Mouse (Mus musculus) heart, postnatal 0 days (tissue): ENCODE measurements around the gene Grm4. TPM values are rescaled to one million over a fixed set of nuclear protein-coding genes. Genes with fewer than 3 reads are reported as not detected.

Experiments used
- ATAC-seq: fragments of 200-750 bp; cut with Nextera tagmentation; 2 replicates; pipeline ENCODE4 v1.8.0; 2017; ENCODE audit warnings: low read depth, moderate number of reproducible peaks, moderate library complexity; ENCODE audit not compliant: insufficient read depth
- DNase-seq: peaks from one replicate; pipeline ENCODE4 v3.0.0-alpha.2; 2016; ENCODE audit warnings: low spot score
- H3K27ac ChIP-seq: fragments of 300-500 bp; sonication (generic); 2 replicates; pipeline ENCODE4 v1.5.1; 2014; ENCODE audit warnings: low read depth, mild to moderate bottlenecking
- H3K27me3 ChIP-seq: fragments of 300-500 bp; sonication (generic); 2 replicates; pipeline ENCODE4 v1.6.1; 2014; ENCODE audit warnings: low read length, mixed read lengths; ENCODE audit not compliant: control insufficient read depth, insufficient read depth
- H3K36me3 ChIP-seq: fragments of 300-500 bp; sonication (generic); replicated peaks from 2 replicates; pipeline ENCODE4 v1.6.1; 2014; ENCODE audit warnings: low read length, mixed read lengths; ENCODE audit not compliant: control insufficient read depth, insufficient read depth
- H3K4me1 ChIP-seq: fragments of 300-500 bp; sonication (generic); 2 replicates; pipeline ENCODE4 v1.6.1; 2014; ENCODE audit warnings: antibody characterized with exemption; ENCODE audit not compliant: control insufficient read depth, insufficient read depth
- H3K4me2 ChIP-seq: fragments of 300-500 bp; sonication (generic); 2 replicates; pipeline ENCODE4 v1.6.1; 2014; ENCODE audit warnings: low read depth, mild to moderate bottlenecking, low read length, moderate library complexity
- H3K4me3 ChIP-seq: fragments of 300-500 bp; sonication (generic); 2 replicates; pipeline ENCODE4 v1.5.1; 2014; ENCODE audit warnings: low read depth, low read length
- H3K9ac ChIP-seq: fragments of 300-500 bp; sonication (generic); replicated peaks from 2 replicates; pipeline ENCODE4 v1.6.1; 2014; ENCODE audit warnings: low read depth, low read length, mixed read lengths
- H3K9me3 ChIP-seq: fragments of 300-500 bp; sonication (generic); replicated peaks from 2 replicates; pipeline ENCODE4 v1.6.1; 2016; ENCODE audit warnings: low read length; ENCODE audit not compliant: control insufficient read depth
- CTCF ChIP-seq: IDR thresholded peaks from 2 replicates; pipeline ENCODE4 v1.5.1; 2016; ENCODE audit warnings: antibody characterized with exemption, control low read depth, low read depth
- EP300 ChIP-seq: IDR thresholded peaks from 2 replicates; pipeline ENCODE4 v1.6.1; 2016; ENCODE audit warnings: antibody characterized with exemption, low read depth
- WGBS: fragments of 180-500 bp; shearing (Covaris S2); extraction: QIAGEN DNeasy Blood & Tissue Kit; methylation state at CpG from one replicate; pipeline ENCODE4 v1.1.7; 2014; 5-methylcytosine and 5-hydroxymethylcytosine counted together
- polyA plus RNA-seq: library from polyadenylated mRNA; unstranded; fragments of >200 nt; fragmentation: Nextera tagmentation; extraction: Ambion mirVana; gene quantifications from 2 replicates; pipeline ENCODE4 v1.2.1, GENCODE M21; 2015
- total RNA-seq: library from RNA; depleted of rRNA; stranded (reverse); fragments of >200 nt; gene quantifications from 2 replicates; pipeline ENCODE4 v1.2.3, GENCODE M21; 2014; ENCODE audit warnings: low replicate concordance; rRNA removed

Grm4 gene
- total and polyA plus RNA-seq, 2 experiments from 2014 or later = 0.03 TPM; not detected in 1

DNA sequence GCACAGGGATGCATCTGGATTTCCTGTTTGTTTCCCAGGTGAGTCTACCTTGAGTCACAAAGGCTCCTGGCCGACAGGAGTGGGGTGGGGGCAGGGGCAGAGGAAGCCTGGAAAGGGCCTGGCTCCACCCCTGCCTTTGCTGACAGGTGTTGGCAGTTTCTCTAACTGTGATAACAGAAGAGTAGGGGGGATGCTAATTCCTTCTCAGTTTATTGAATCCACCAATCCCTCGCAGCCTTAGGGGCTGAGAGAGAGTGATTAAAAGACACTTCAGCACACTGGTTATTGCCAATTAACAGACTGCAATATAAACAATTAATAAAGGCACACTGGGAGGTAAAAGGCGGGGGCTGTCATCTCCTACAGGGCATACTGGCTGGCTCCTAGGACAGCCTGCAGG, 142.2 kb downstream of the Grm4 start:
- no peak overlapping the region for H3K4me2 ChIP-seq
- no peak for DNase-seq
- H3K27me3 ChIP-seq = 0 out of 2 replicates have a peak, but pooled peaks cover 3% of the 10 kb centered on the region
- WGBS = 25% methylated on average over 3 of the region's 3 CpGs
- ATAC-seq = no peak
- no peaks in the 10 kb centered on the region for H3K4me1 ChIP-seq
- TF ChIP-seq EP300 (no peak), CTCF (no peak)
- no peak overlapping the region for H3K9ac ChIP-seq
- H3K4me3 ChIP-seq = no peak overlapping the region
- no peak overlapping the region for H3K27ac ChIP-seq
- no peaks in the 10 kb centered on the region for H3K36me3 ChIP-seq
- H3K9me3 ChIP-seq = peaks cover 13% of the 10 kb centered on the region

GRCm38 (mm10) chr17:27377151-27377550, 144.1 kb downstream of the Grm4 start:
- TF ChIP-seq CTCF = no peak
- TF ChIP-seq EP300 = no peak
- Histone ChIP-seq H3K9me3 (peaks cover 13% of the 10 kb centered on the region), H3K27me3 (0 out of 2 replicates have a peak, but pooled peaks cover 3% of the 10 kb centered on the region), H3K27ac (no peak overlapping the region), H3K36me3 (no peaks in the 10 kb centered on the region), H3K4me1 (no peaks in the 10 kb centered on the region), H3K4me2 (no peak overlapping the region), H3K4me3 (no peak overlapping the region), H3K9ac (no peak overlapping the region)
- DNase-seq = no peak
- WGBS = 94% methylated on average over 1 of the region's 1 CpGs
- no peak for ATAC-seq

DNA sequence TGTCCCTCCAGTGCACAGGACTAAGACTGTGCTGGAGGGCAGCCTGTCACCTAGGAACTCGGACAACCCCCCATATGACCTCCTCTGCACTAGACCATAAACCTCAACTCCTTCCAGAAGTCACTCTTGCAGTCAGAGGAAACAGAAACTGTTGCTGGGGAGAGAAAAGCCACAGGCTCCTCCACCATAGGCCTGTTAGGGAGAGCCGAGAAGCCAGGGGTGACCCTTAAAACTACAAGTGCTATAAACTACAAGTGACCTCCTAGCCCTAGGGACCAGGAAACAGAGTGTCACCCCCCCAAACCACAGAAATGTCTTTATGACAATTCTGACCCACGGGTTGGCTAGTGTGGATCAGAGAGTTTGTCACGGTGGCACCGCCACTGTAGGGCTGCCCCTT, 145.7 kb downstream of the Grm4 start:
- Histone ChIP-seq H3K9me3 (peaks cover 17% of the 10 kb centered on the region), H3K36me3 (no peaks in the 10 kb centered on the region), H3K27ac (no peak overlapping the region), H3K9ac (no peak overlapping the region), H3K4me2 (no peak overlapping the region), H3K4me1 (no peaks in the 10 kb centered on the region), H3K27me3 (0 out of 2 replicates have a peak, but pooled peaks cover 3% of the 10 kb centered on the region), H3K4me3 (no peak overlapping the region)
- DNase-seq = no peak
- no peak for TF ChIP-seq CTCF
- WGBS = 76% methylated on average over 5 of the region's 5 CpGs
- no peak for ATAC-seq

Other genes starting within 250 kb of the Grm4 start
- gene Hmga1, start 35.1 kb upstream of the Grm4 start, total RNA-seq = 108 TPM in 2 replicates
- 56.7 and 59.7 TPM in 2 replicates for gene Hmga1, start 35.1 kb upstream of the Grm4 start, polyA plus RNA-seq
- 11.1 and 13.4 TPM in 2 replicates for gene AI413582, start 44.4 kb upstream of the Grm4 start, total RNA-seq
- gene AI413582, start 44.4 kb upstream of the Grm4 start, polyA plus RNA-seq = 18.5 and 20.1 TPM in 2 replicates
- 159 and 184 TPM in 2 replicates for gene Nudt3, start 102.1 kb upstream of the Grm4 start, total RNA-seq
- gene Nudt3, start 102.1 kb upstream of the Grm4 start, polyA plus RNA-seq = 139 and 140 TPM in 2 replicates
- not detected in 2 replicates for gene RPS10-NUDT3, start 113.8 kb upstream of the Grm4 start, total RNA-seq
- not detected in 2 replicates for gene RPS10-NUDT3, start 113.8 kb upstream of the Grm4 start, polyA plus RNA-seq
- 1,352 and 1,440 TPM in 2 replicates for gene Rps10, start 115.3 kb upstream of the Grm4 start, total RNA-seq
- 486 and 524 TPM in 2 replicates for gene Rps10, start 115.3 kb upstream of the Grm4 start, polyA plus RNA-seq
- not detected in 2 replicates for gene Pacsin1, start 134.1 kb upstream of the Grm4 start, total RNA-seq
- 0.04 and 0.32 TPM in 2 replicates for gene Pacsin1, start 134.1 kb upstream of the Grm4 start, polyA plus RNA-seq
- gene Spdef, start 207.6 kb upstream of the Grm4 start, total RNA-seq = 0.15 and 5.1 TPM in 2 replicates
- gene Spdef, start 207.6 kb upstream of the Grm4 start, polyA plus RNA-seq = 0.22 and 0.26 TPM in 2 replicates